In the genomic region with DNA sequence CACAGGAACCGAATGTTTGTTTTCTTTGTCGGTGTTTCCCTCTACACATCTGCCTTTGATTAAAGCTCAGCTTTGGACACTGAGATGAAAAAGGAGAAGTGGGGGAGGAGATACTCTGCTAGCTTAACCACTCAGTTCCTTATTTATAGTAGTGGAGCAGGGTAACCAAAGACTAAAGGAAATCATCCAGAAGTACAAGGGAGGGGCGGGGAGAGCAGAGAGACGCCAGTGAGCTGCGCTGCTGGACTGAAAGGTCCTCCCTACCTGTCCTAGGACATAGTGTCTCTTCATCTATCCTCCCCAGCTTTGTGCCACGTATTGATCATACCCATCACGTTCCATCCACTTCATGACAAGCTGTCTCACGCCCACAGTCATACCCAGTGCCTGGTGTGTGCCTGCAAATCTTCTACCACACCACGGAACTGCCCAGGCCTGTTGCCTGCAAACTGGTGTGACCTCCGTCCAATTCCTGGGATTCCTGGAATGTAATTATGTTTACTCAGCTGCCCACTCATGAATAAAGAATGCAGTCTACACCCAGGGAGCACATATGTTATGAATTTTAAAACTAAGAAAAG, we compare ENCODE assay signal across 1 mouse cellular context.
TF ChIP-seq lines count a peak whose summit lies in the region.

No protein-coding gene starts in this region.

TF ChIP-seq in CH12.LX, 34 proteins besides CTCF, POLR2A, EP300 and RAD21 (continued from another document):
- peak; percentile 37; the same call in 1 of the 2 replicates for TF ChIP-seq BHLHE40 (IDR thresholded peaks at IDR 0.05; ENCODE audit: low read depth, low read length)
